Mouse (Mus musculus): ENCODE measurements around the gene Barhl1. TPM values are rescaled to one million over a fixed set of nuclear protein-coding genes. Genes with fewer than 3 reads are reported as not detected.
A peak's percentile ranks its signal among the peaks of the same experiment; 100 is the strongest.

Gene Barhl1
- total and polyA plus RNA-seq, 2 experiments from 2014 or later, result 0.57 to 1.0 TPM

DNA sequence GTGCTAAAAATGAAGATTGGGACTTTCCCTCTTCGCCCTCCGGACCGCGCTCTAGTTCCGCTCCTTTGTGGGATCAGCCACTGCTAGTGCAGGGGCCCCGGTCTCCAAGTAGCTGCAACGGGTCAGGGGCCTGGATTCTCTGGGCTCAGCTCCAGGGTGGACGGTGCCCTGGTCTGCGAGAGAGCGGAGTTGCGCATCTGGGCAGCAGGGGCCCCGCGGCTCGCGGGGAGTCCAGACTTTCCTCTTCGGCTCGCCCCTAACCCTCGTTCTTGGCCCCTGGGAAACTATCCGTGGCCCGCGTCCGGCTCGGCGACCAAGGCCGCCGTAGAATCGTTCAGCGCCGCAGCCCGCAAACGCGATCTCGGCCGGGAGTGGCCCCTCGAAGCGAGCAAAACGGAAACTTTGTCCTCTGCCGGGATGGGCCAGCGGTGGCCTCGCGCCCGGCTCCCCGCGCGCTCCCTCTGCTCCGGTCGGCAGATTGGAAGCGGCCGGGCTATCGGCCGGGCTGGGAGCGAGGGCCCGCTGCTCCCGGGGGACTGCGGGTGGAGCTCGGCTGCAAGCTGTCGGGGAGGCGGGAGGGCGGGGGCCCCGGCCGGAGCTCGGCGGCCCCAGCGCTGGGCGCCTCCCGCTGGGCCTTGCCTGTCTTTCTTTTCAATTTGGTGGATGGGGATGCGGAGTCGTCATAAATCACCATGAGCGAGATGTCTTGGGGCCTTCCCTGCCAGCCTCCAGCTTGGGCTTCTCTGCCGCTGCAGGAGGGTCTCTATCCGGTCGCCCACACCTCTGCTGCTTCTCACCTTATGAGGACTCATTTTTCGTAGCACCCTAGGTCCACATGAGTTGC lies 1.3 kb upstream of the Barhl1 start:
- TF ChIP-seq CTCF (IDR thresholded peaks at IDR 0.05; ENCODE audit: low read depth), result no peak
- Histone ChIP-seq H3K36me3 (ENCODE audit: insufficient read depth) (no peaks in the 10 kb centered on the region), H3K4me2 (ENCODE audit: low read depth) (no peak overlapping the region), H3K27me3 (ENCODE audit: insufficient read depth, low read length) (peaks cover 79% of the 10 kb centered on the region), H3K9me3 (ENCODE audit: low read length) (no peaks in the 10 kb centered on the region), H3K4me1 (ENCODE audit: insufficient read depth) (0 out of 2 replicates have a peak, but pooled peaks cover 6% of the 10 kb centered on the region), H3K27ac (ENCODE audit: low read depth, low read length) (no peak overlapping the region), H3K9ac (no peak overlapping the region), H3K4me3 (ENCODE audit: low read depth, low read length) (no peak overlapping the region)
- DNase-seq (peak; percentile 63), ATAC-seq (no peak)
- WGBS, result 3% methylated on average over 65 of the region's 73 CpGs

DNA sequence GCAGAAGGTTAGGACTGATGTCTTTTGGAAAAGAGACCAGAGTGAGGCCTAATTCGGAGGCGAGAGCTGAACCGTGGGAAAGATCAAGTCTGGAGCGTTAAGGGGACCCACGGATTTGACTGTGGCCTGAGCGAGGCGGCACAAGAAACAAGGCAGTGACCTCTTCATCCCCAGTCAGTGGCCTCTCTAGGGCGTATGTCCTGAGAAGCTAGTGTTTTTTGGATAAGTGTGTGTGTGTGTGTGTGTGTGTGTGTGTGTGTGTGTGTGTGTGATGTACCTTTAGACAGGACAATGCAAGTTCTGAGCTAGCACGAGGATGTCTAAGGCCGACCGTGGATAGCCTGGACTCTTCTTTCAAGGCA lies 669 bp upstream of the Barhl1 start:
- H3K27me3 ChIP-seq (ENCODE audit: insufficient read depth, low read length), result peaks cover 77% of the 10 kb centered on the region
- DNase-seq, result peak; percentile 36
- 5% methylated on average over 11 of the region's 11 CpGs for WGBS

DNA sequence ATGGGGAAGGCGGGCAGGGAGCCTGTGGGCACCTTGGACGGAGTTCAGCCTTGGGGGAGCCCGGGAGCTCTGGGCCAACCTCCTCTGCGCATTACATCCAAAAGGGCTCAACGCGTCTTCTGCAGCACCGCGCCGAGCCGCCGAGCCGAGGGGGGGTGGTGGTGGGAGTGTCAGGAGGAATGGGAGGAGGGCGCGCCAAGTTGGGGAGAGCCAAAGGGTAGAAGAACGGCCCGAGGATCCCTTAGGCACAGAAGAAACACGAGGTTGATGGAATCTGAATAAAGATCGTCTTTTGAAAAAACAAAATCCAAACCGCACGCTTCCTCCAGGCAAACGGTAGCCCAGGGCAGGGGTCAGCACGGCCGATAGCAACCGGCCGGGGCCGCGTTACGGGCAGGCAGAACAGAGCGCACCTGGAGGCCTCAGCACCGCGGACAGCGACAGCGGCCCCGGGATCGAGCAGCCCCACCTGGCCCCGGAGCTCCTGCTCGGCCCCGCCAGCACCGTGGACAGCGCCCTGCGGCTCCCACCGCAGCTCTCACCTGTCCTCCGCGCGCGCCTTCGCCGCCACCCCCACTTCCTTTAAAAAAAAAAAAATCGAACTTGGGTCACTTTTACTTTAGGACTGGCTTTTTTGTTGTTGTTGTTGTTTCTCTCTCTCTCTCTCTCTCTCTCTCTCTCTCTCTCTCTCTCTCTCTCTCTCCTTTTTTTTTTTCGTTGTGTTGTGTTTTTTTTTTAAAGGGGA lies 528 bp downstream of the Barhl1 start:
- H3K9ac ChIP-seq, result no peak overlapping the region
- peaks cover 76% of the 10 kb centered on the region for H3K27me3 ChIP-seq (ENCODE audit: insufficient read depth, low read length)
- H3K4me3 ChIP-seq (ENCODE audit: low read depth, low read length), result no peak overlapping the region
- H3K36me3 ChIP-seq (ENCODE audit: insufficient read depth), result no peaks in the 10 kb centered on the region
- TF ChIP-seq CTCF (IDR thresholded peaks at IDR 0.05; ENCODE audit: low read depth), result no peak
- no peaks in the 10 kb centered on the region for H3K9me3 ChIP-seq (ENCODE audit: low read length)
- H3K4me2 ChIP-seq (ENCODE audit: low read depth), result no peak overlapping the region
- 4% methylated on average over 50 of the region's 50 CpGs for WGBS
- DNase-seq, result no peak
- H3K4me1 ChIP-seq (ENCODE audit: insufficient read depth), result 0 out of 2 replicates have a peak, but pooled peaks cover 6% of the 10 kb centered on the region
- no peak overlapping the region for H3K27ac ChIP-seq (ENCODE audit: low read depth, low read length)
- ATAC-seq, result no peak

More for the DNA sequence above, 669 bp upstream of the Barhl1 start:
- Histone ChIP-seq H3K4me2 (ENCODE audit: low read depth) (no peak overlapping the region), H3K9me3 (ENCODE audit: low read length) (no peaks in the 10 kb centered on the region), H3K4me3 (ENCODE audit: low read depth, low read length) (no peak overlapping the region), H3K9ac (no peak overlapping the region), H3K36me3 (ENCODE audit: insufficient read depth) (no peaks in the 10 kb centered on the region), H3K27ac (ENCODE audit: low read depth, low read length) (no peak overlapping the region), H3K4me1 (ENCODE audit: insufficient read depth) (0 out of 2 replicates have a peak, but pooled peaks cover 6% of the 10 kb centered on the region)
- TF ChIP-seq CTCF (IDR thresholded peaks at IDR 0.05; ENCODE audit: low read depth), result no peak
- no peak for ATAC-seq

DNA sequence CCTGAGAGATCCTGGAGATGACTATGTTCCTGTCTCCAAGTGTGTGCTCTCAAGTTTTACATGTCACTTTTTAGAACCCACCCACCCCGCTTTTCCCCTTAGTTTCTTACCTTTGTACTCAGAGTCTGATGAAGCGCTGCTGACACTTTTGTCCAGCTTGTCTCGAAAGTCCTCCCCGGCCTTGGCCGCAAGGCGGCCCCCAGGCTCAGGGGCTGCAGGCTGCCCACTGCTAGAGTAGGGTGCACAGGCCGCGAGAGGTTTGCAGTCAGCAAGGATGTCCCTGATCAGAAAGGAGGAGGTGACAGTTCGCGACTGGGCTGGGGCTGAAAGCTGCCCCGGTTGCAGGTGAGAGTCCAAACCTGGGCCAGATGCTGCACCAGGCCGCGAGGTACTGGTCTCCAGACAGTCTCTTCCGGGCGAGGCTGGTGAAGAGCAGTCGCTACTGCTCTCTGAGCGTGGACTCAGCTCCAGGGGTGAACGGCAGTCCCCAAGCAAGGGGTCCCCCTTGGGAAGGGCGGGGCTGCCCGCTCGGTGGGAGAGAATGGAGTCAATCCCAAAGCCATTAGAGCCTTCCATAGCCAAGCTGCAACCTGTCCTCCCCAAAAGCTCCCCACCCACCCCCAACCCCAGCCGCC lies 1.2 kb downstream of the Barhl1 start:
- H3K4me1 ChIP-seq (ENCODE audit: insufficient read depth), result 0 out of 2 replicates have a peak, but pooled peaks cover 6% of the 10 kb centered on the region
- ATAC-seq, result no peak
- no peak overlapping the region for H3K4me3 ChIP-seq (ENCODE audit: low read depth, low read length)
- no peak overlapping the region for H3K9ac ChIP-seq
- peaks cover 77% of the 10 kb centered on the region for H3K27me3 ChIP-seq (ENCODE audit: insufficient read depth, low read length)
- H3K27ac ChIP-seq (ENCODE audit: low read depth, low read length), result no peak overlapping the region
- H3K4me2 ChIP-seq (ENCODE audit: low read depth), result no peak overlapping the region
- WGBS, result 7% methylated on average over 22 of the region's 22 CpGs
- H3K36me3 ChIP-seq (ENCODE audit: insufficient read depth), result no peaks in the 10 kb centered on the region
- DNase-seq, result no peak
- no peak for TF ChIP-seq CTCF (IDR thresholded peaks at IDR 0.05; ENCODE audit: low read depth)
- H3K9me3 ChIP-seq (ENCODE audit: low read length), result no peaks in the 10 kb centered on the region

DNA sequence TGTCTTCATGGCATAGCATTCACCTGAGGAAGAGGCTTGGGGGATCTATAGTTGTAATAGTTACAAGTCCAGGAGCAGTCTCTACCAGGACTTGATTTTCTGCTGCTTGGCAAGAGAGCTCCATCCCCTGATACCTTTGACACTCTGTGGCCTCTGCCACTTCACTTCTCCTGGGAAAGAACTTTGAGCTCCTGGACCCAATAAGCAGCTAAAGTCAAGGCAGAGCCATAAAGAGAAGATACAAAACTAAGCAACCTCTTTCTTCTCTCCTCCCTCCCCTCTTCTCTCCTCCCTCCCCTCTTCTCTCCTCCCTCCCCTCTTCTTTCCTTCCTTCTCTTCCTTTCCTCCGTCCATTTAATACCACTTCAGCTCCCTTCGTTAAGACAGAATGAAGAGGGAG lies 2.3 kb downstream of the Barhl1 start:
- H3K36me3 ChIP-seq (ENCODE audit: insufficient read depth), result no peaks in the 10 kb centered on the region
- DNase-seq (no peak), ATAC-seq (no peak)
- no peak for TF ChIP-seq CTCF (IDR thresholded peaks at IDR 0.05; ENCODE audit: low read depth)
- no peak overlapping the region for H3K27ac ChIP-seq (ENCODE audit: low read depth, low read length)
- peaks cover 78% of the 10 kb centered on the region for H3K27me3 ChIP-seq (ENCODE audit: insufficient read depth, low read length)
- WGBS, result 3% methylated on average over 2 of the region's 2 CpGs
- H3K4me3 ChIP-seq (ENCODE audit: low read depth, low read length), result no peak overlapping the region
- H3K9me3 ChIP-seq (ENCODE audit: low read length), result no peaks in the 10 kb centered on the region
- no peak overlapping the region for H3K9ac ChIP-seq
- 0 out of 2 replicates have a peak, but pooled peaks cover 6% of the 10 kb centered on the region for H3K4me1 ChIP-seq (ENCODE audit: insufficient read depth)
- no peak overlapping the region for H3K4me2 ChIP-seq (ENCODE audit: low read depth)

DNA sequence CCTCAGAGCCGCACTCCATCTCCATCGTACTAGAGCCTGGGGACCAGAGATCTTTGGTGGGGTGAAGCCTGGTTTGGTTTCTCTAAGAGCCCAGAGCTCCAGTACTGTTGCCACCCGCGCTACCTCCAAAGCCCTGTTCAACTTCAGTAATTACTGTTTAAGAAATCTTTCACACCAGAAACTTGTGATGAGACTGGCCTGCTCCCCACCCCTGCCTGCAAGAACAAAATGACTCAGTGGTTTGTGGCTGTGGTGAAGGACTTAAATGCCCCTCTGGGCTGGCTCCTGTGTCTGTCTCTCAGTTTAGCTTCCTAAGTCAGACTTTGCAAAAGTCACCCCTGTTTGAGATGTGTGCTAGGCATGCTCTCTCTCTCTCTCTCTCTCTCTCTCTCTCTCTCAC lies 3.5 kb downstream of the Barhl1 start:
- whole genome bisulfite sequencing, result 2% methylated on average over 4 of the region's 4 CpGs
- Histone ChIP-seq H3K27me3 (ENCODE audit: insufficient read depth, low read length) (peaks cover 85% of the 10 kb centered on the region), H3K27ac (ENCODE audit: low read depth, low read length) (no peak overlapping the region)

More for the DNA sequence above, 3.5 kb downstream of the Barhl1 start:
- Histone ChIP-seq H3K4me2 (ENCODE audit: low read depth) (no peak overlapping the region), H3K9ac (no peak overlapping the region), H3K4me1 (ENCODE audit: insufficient read depth) (0 out of 2 replicates have a peak, but pooled peaks cover 6% of the 10 kb centered on the region), H3K4me3 (ENCODE audit: low read depth, low read length) (no peak overlapping the region), H3K36me3 (ENCODE audit: insufficient read depth) (no peaks in the 10 kb centered on the region), H3K9me3 (ENCODE audit: low read length) (no peaks in the 10 kb centered on the region)
- ATAC-seq (no peak), DNase-seq (peak; percentile 8)
- no peak for TF ChIP-seq CTCF (IDR thresholded peaks at IDR 0.05; ENCODE audit: low read depth)
